Mouse (Mus musculus): ENCODE data around the gene Sgf29.
A peak's percentile ranks its signal among the peaks of the same experiment; 100 is the strongest.

Gene Sgf29

GRCm38 (mm10) chr7:126649231-126650051 is at the start of gene Sgf29:
Gene Sgf29, plus strand, starts transcription at chr7:126649309.
- DNase-seq (ENCODE audit: low spot score in 2 of 2): peak; percentile 84 to 91

- no peak for DNase-seq (ENCODE audit: low spot score in 2 of 2)
Observed at GRCm38 (mm10) chr7:126601896-126602295, 47.2 kb upstream of the Sgf29 start.

GRCm38 (mm10) chr7:126602650-126603049 is 46.5 kb upstream of the Sgf29 start:
- no peak for DNase-seq (ENCODE audit: low spot score in 2 of 2)

GRCm38 (mm10) chr7:126606611-126607010 is 42.5 kb upstream of the Sgf29 start:
- no peak for DNase-seq (ENCODE audit: low spot score in 2 of 2)

- no peak for DNase-seq (ENCODE audit: low spot score in 2 of 2)
Observed at GRCm38 (mm10) chr7:126607064-126607463, 42.0 kb upstream of the Sgf29 start.

GRCm38 (mm10) chr7:126607796-126608195 is 41.3 kb upstream of the Sgf29 start:
- no peak for DNase-seq (ENCODE audit: low spot score in 2 of 2)

- DNase-seq (ENCODE audit: low spot score in 2 of 2): no peak
Observed at GRCm38 (mm10) chr7:126612736-126613135, 36.4 kb upstream of the Sgf29 start.

GRCm38 (mm10) chr7:126616707-126617106 is 32.4 kb upstream of the Sgf29 start:
- DNase-seq (ENCODE audit: low spot score in 2 of 2): no peak

GRCm38 (mm10) chr7:126619559-126620275 is 29.4 kb upstream of the Sgf29 start:
- DNase-seq (ENCODE audit: low spot score in 2 of 2): no peak

GRCm38 (mm10) chr7:126621452-126622359 is 27.4 kb upstream of the Sgf29 start:
- DNase-seq (ENCODE audit: low spot score in 2 of 2): no peak

- no peak for DNase-seq (ENCODE audit: low spot score in 2 of 2)
Observed at GRCm38 (mm10) chr7:126623381-126623780, 25.7 kb upstream of the Sgf29 start.

- no peak for DNase-seq (ENCODE audit: low spot score in 2 of 2)
Observed at GRCm38 (mm10) chr7:126624774-126625173, 24.3 kb upstream of the Sgf29 start.

- peak in 1 of 2 experiments; percentile 10 for DNase-seq (ENCODE audit: low spot score in 2 of 2)
Observed at GRCm38 (mm10) chr7:126625369-126625768, 23.7 kb upstream of the Sgf29 start.

GRCm38 (mm10) chr7:126625807-126626600 is 23.1 kb upstream of the Sgf29 start:
- no peak for DNase-seq (ENCODE audit: low spot score in 2 of 2)

GRCm38 (mm10) chr7:126628111-126628510 is 21.0 kb upstream of the Sgf29 start:
- no peak for DNase-seq (ENCODE audit: low spot score in 2 of 2)

- DNase-seq (ENCODE audit: low spot score in 2 of 2): no peak
Observed at GRCm38 (mm10) chr7:126629915-126630314, 19.2 kb upstream of the Sgf29 start.

GRCm38 (mm10) chr7:126630824-126631518 is 18.1 kb upstream of the Sgf29 start, which contains the start of gene Nupr1:
Gene Nupr1, minus strand, starts transcription at chr7:126630861.
- DNase-seq (ENCODE audit: low spot score in 2 of 2): no peak

GRCm38 (mm10) chr7:126632478-126632877 is 16.6 kb upstream of the Sgf29 start:
- no peak for DNase-seq (ENCODE audit: low spot score in 2 of 2)

- no peak for DNase-seq (ENCODE audit: low spot score in 2 of 2)
Observed at GRCm38 (mm10) chr7:126635375-126635774, 13.7 kb upstream of the Sgf29 start.
